Mouse (Mus musculus) cerebellum, adult 2 months (tissue): ENCODE data around the gene Lyz1.

Source experiments
- CTCF ChIP-seq: fragments of 200-500 bp; IDR thresholded peaks from 2 replicates; pipeline ENCODE4 v1.5.1; 2011; ENCODE audit warnings: low read depth, mild to moderate bottlenecking, control low read depth, low read length, moderate library complexity, borderline replicate concordance; ENCODE audit not compliant: insufficient read depth
- POLR2A ChIP-seq: fragments of 200-500 bp; IDR thresholded peaks from 2 replicates; pipeline ENCODE4 v1.6.1; 2011; ENCODE audit warnings: low read length, control low read depth, borderline replicate concordance; ENCODE audit not compliant: insufficient read depth

GRCm38 (mm10) chr10:117275681-117276369 is 16.8 kb downstream of the Lyz1 start:
- TF ChIP-seq CTCF = no peak
- TF ChIP-seq POLR2A = no peak
